Mouse (Mus musculus): ENCODE results near the gene Mog. TPM values are rescaled to one million over a fixed set of nuclear protein-coding genes. Genes with fewer than 3 reads are reported as not detected.
"Not testable (repeated sequence)": the region's sequence is repeated elsewhere in the genome, so short reads cannot be mapped to it uniquely, and the experiment has no call there.

The Mog gene
- polyA plus RNA-seq, 1 experiment from 2014 or later, result not detected

DNA sequence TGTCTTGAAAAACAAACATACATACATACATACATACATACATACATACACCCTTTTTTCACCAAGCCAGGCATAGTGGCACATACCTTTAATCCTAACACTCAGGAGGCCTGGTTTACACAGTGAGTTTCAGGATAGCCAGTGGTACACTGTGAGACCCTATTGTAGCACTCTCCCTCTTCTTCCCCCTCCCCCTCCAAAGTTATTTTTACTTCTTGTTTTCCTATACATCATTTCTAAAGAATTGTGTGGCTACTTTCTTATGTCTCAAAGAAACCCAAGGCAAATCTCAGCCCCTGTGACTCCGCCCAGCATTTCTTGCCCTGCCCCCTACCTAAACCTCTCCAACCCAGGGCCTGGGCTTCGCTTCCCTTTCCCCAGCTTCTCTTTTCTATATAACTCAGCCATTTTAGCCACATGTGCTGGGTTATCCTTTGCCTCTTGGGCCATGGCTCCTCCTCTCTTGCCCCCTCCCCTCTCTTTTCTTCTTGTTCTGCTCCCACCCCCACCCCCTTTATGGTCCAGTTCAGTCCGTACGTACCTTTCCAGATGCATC lies 29.4 kb downstream of the Mog start:
- no peaks in the 10 kb centered on the region for H3K9me3 ChIP-seq (replicated peaks)
- WGBS, result 87% methylated on average over 4 of the region's 4 CpGs
- H3K36me3 ChIP-seq, result no peaks in the 10 kb centered on the region
- no peak overlapping the region for H3K27ac ChIP-seq (ENCODE audit: poor library complexity, severe bottlenecking)
- H3K9ac ChIP-seq, result no peak overlapping the region
- no peak overlapping the region for H3K4me3 ChIP-seq
- ATAC-seq (ENCODE audit: insufficient number of reproducible peaks, low FRiP score), result no peak
- no peak overlapping the region for H3K4me2 ChIP-seq
- H3K27me3 ChIP-seq (replicated peaks), result peaks cover 10% of the 10 kb centered on the region
- H3K4me1 ChIP-seq (replicated peaks), result no peaks in the 10 kb centered on the region

DNA sequence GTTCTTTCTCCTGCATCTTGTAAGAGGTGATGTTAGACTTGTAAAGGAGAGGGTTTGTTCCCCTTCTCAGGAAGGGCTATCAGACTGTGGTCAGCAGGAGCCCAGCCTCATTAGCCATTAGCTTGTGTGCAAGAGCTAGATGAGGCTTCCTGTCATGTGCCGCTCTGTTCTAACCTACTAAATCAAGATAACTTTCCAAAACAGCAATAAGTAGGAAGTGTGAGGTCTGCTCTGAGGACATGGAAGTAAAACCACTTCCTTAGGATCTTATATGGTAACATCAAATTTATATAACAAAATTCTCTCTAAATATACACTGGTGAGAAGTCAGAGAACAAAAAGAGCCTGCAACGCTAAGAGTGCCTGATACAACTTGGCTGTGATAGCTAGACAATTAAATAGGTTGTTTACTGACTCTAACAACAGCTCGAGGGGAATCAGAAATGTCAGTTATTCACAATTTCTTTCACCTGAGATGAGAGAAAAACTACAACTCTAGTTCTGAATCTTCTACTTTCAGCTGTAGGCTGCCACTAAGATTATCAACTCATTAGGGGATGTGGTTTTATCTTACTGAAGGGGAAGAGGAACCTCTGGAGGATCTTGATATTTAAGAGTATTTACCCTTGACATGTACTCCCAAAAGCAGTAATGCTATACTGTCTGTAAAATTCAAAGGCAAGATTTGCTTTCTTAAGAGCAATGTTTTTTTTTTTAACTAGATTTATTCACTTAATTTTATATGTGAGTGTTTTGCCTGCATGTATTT lies 30.7 kb downstream of the Mog start:
- Histone ChIP-seq H3K27me3 (replicated peaks) (peaks cover 23% of the 10 kb centered on the region), H3K27ac (ENCODE audit: poor library complexity, severe bottlenecking) (no peak overlapping the region), H3K9me3 (replicated peaks) (no peaks in the 10 kb centered on the region), H3K4me2 (no peak overlapping the region), H3K36me3 (no peaks in the 10 kb centered on the region), H3K9ac (no peak overlapping the region), H3K4me3 (no peak overlapping the region), H3K4me1 (replicated peaks) (peaks cover 4% of the 10 kb centered on the region; the same call in 1 of the 2 replicates)
- whole genome bisulfite sequencing, result 58% methylated on average over 3 of the region's 3 CpGs
- no peak for ATAC-seq (ENCODE audit: insufficient number of reproducible peaks, low FRiP score)

DNA sequence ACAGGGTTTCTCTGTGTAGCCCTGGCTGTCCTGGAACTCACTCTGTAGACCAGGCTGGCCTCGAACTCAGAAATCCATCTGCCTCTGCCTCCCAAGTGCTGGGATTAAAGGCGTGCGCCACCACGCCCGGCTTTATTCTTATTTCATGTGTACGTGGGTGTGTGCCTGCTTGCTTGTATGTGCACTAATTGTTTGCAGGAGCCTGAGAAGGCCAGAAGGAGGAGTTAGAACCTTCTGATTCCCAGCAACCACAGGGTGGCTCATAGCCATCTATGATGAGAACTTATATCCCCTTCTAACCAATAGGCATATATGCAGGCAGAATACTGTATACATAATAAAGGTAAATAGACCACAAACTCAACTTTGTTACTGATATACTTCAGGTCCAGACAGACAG lies 32.6 kb downstream of the Mog start:
- ATAC-seq (ENCODE audit: insufficient number of reproducible peaks, low FRiP score); H3K4me3 ChIP-seq; H3K27ac ChIP-seq (ENCODE audit: poor library complexity, severe bottlenecking); H3K36me3 ChIP-seq; H3K4me1 ChIP-seq (replicated peaks); H3K4me2 ChIP-seq; H3K9me3 ChIP-seq (replicated peaks); H3K9ac ChIP-seq: not testable (repeated sequence)
- H3K27me3 ChIP-seq (replicated peaks), result peaks cover 32% of the 10 kb centered on the region
- WGBS, result 90% methylated on average over 6 of the region's 6 CpGs

DNA sequence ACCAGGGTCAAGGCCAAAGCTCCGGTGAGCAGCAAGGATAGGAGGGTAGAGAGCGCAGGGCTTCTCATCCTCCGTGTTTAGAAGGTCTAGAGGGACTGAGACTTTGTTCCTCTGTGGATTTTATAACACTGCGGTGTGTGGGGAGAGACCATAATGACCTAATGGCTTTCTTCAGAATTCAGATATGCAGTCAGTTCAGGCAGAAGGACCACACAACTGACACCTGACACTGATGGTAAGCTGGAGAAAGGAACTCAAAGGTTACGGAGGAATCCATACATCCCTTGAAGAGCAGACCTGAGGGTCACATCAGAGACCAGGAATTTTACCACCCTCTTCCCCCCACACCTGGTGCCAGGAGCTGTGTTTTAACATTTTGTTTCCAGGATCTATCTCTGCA lies 33.8 kb downstream of the Mog start, which contains the start of gene H2-M5:
Gene H2-M5 (minus strand): TSS at position 101 of the 400 bp plus-strand sequence.
- no peak for ATAC-seq (ENCODE audit: insufficient number of reproducible peaks, low FRiP score)
- Histone ChIP-seq H3K36me3 (no peaks in the 10 kb centered on the region), H3K4me2 (peak within 1 kb of the TSS; percentile 64), H3K4me3 (peak within 1 kb of the TSS; percentile 33), H3K4me1 (replicated peaks) (peaks cover 4% of the 10 kb centered on the region; the same call in 1 of the 2 replicates), H3K27ac (ENCODE audit: poor library complexity, severe bottlenecking) (no peak within 1 kb of the TSS), H3K9ac (no peak within 1 kb of the TSS), H3K27me3 (replicated peaks) (peaks cover 32% of the 10 kb centered on the region), H3K9me3 (replicated peaks) (no peaks in the 10 kb centered on the region)
- 23% methylated on average over 5 of the region's 5 CpGs for WGBS

DNA sequence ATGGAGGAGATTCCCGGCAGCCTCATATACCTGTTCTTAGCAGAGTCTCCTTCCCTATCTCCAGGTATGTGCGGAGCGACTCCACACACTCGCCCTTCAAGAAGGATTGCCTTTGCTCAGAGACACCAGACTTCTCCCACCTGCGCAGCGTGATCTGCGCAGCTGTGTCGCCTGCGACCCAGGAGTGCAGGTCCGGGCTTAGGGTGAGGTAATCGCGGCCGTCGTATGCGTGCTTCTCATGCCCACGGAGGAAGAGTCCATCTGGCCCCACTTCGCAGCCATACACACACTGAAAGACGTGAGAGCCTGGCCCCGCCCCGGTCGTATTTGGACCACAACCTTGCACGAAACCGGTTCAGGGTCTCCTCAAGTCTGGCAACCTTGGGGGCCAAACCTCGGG lies 34.7 kb downstream of the Mog start:
- 6% methylated on average over 24 of the region's 24 CpGs for WGBS
- Histone ChIP-seq H3K4me1 (replicated peaks) (peaks cover 4% of the 10 kb centered on the region; the same call in 1 of the 2 replicates), H3K27me3 (replicated peaks) (peaks cover 32% of the 10 kb centered on the region), H3K9me3 (replicated peaks) (no peaks in the 10 kb centered on the region), H3K4me2 (peak overlapping the region; percentile 64), H3K36me3 (no peaks in the 10 kb centered on the region), H3K4me3 (peak overlapping the region; percentile 33), H3K9ac (no peak overlapping the region), H3K27ac (ENCODE audit: poor library complexity, severe bottlenecking) (no peak overlapping the region)
- no peak for ATAC-seq (ENCODE audit: insufficient number of reproducible peaks, low FRiP score)

DNA sequence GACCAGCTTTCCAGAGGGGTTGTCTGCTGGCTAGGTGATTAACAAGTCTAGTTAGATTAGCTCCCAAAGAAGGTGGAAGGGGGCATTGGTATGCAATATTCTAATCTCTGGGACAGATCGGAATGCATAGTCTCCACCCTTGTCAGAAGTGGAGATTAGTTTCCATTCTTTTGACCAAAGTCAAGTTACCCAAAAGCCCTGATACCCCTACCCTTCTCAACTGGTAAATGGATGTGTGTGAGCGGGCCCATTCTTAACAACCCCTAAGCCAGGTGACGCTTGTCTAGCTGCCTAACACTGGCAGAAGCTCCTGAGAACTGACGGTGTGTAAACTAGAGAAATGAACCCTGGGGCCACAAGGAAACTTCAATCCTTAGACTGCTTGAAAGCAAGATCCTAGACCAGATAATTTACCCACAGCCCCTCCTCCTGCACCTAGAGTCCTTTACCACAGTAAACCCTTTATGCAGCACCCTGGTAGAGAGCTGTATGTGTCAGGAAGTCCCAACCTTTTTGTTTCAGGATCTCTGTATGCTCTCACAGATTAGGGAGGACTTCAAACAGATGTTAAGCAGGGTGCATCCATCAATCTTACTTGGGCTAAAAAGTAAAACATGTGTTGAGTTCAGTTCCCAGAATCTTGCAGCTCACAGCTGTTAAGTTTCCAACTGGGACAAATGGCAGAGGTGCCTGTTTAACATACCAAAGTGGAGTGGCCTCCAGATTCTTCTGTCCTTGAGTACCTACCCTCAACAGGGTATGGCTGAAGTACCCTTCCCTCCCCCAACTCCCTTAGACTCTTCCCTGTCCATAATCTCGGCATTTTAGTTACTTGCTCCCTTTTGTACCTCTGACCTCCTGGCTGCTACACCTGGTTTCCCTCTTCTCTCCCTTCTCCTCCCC lies 40.7 kb downstream of the Mog start:
- H3K4me3 ChIP-seq, result no peak overlapping the region
- WGBS, result 29% methylated on average over 5 of the region's 5 CpGs
- H3K27ac ChIP-seq (ENCODE audit: poor library complexity, severe bottlenecking), result no peak overlapping the region
- H3K27me3 ChIP-seq (replicated peaks), result peaks cover 19% of the 10 kb centered on the region
- H3K4me1 ChIP-seq (replicated peaks), result peaks cover 18% of the 10 kb centered on the region; the same call in 1 of the 2 replicates
- no peak overlapping the region for H3K4me2 ChIP-seq
- H3K9me3 ChIP-seq (replicated peaks), result no peaks in the 10 kb centered on the region
- ATAC-seq (ENCODE audit: insufficient number of reproducible peaks, low FRiP score), result no peak
- H3K36me3 ChIP-seq, result no peaks in the 10 kb centered on the region
- H3K9ac ChIP-seq, result no peak overlapping the region

DNA sequence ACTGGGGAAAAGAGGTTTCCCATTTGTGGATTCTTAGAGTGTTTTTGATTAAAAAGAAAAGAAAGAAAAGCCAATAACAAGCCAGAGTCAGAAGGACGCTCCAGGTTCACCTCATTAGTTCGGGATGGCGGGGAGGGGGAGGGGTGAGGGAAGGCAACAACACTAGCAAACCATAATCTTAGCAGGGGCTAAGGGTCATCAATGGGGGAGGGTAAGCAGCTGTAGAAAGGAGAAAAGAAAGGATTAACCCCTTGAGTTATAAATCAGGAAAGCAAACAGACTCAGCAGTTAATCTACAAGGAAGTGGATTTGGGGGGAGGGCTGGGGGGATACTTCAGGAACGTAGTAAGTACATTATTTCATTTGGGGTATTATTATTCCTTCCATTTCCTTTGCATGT lies 41.4 kb downstream of the Mog start:
- no peak for ATAC-seq (ENCODE audit: insufficient number of reproducible peaks, low FRiP score)
- H3K9ac ChIP-seq, result no peak overlapping the region
- peak overlapping the region; percentile 39 for H3K4me3 ChIP-seq
- no peaks in the 10 kb centered on the region for H3K9me3 ChIP-seq (replicated peaks)
- H3K36me3 ChIP-seq, result no peaks in the 10 kb centered on the region
- peaks cover 14% of the 10 kb centered on the region; the same call in 1 of the 2 replicates for H3K27me3 ChIP-seq (replicated peaks)
- peaks cover 18% of the 10 kb centered on the region; the same call in 1 of the 2 replicates for H3K4me1 ChIP-seq (replicated peaks)
- no peak overlapping the region for H3K27ac ChIP-seq (ENCODE audit: poor library complexity, severe bottlenecking)
- 5% methylated on average over 4 of the region's 4 CpGs for WGBS
- peak overlapping the region; percentile 66 for H3K4me2 ChIP-seq

DNA sequence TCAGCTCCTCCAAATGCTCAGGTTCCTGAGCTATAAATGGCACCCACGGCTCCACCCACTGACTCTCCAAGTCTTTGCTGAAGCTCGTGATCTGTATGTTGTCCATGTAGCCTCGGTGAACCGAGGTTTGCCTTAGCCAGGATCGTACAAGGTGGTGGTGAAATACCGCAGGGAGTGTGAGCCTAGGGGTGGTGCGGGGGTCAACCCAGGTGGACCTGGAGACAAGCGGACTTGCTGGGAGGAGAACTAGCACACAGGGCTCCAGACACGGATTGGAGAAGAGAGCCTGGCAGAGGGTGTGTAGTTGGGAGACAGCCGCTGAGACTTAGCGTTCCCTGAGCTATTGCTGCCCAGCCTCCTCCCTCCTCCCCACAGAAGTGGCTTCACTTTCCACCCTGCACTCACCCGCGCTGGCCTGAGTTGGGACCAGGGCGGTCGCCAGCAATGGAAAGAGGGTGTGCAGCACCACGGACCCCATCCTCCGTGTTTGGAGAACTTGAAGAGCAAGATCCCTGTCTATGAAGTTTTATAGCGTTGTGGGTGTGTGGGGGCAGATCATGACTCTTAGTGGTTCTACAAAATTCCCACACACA lies 41.9 kb downstream of the Mog start, which contains the start of gene 2410137M14Rik:
Gene 2410137M14Rik (minus strand): TSS at position 17 of the 593 bp plus-strand sequence.
- Histone ChIP-seq H3K4me2 (peak within 1 kb of the TSS; percentile 66), H3K9me3 (replicated peaks) (no peaks in the 10 kb centered on the region), H3K4me3 (peak within 1 kb of the TSS; percentile 39), H3K27ac (ENCODE audit: poor library complexity, severe bottlenecking) (no peak within 1 kb of the TSS), H3K4me1 (replicated peaks) (peaks cover 18% of the 10 kb centered on the region; the same call in 1 of the 2 replicates), H3K27me3 (replicated peaks) (peaks cover 10% of the 10 kb centered on the region; the same call in 1 of the 2 replicates), H3K9ac (peak within 1 kb of the TSS; percentile 58; the same call in 1 of the 2 replicates), H3K36me3 (no peaks in the 10 kb centered on the region)
- peak; percentile 39; the same call in 1 of the 2 replicates for ATAC-seq (ENCODE audit: insufficient number of reproducible peaks, low FRiP score)
- 4% methylated on average over 18 of the region's 18 CpGs for WGBS

DNA sequence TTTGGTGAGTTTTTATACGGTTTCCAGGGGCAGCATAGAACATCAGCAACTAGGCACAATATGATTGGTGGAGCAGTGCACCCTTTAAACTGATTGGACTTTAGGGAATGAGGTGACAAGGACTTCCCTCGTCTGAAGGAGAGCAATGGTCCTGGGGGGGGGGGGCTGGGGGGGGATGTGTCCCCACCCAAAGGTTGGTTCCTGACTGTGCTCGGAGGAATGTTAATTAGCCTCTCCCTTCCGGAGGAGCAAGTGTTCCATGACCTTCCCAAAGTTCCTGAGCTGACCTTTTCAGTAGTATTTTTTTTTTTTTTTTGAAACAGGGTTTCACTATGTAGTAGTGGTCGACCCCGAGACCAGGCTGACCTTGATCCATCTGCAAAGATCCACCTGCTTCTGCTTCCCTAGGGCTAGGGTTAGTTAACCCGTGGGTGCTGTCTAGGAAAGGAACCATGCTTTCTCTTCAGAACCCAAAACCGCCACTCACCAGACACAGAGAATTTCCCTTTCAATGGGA lies 49.9 kb downstream of the Mog start:
- H3K27me3 ChIP-seq (replicated peaks), result 0 out of 2 replicates have a peak, but pooled peaks cover under 1% of the 10 kb centered on the region
- WGBS, result 68% methylated on average over 8 of the region's 8 CpGs
- no peaks in the 10 kb centered on the region for H3K36me3 ChIP-seq
- no peak for ATAC-seq (ENCODE audit: insufficient number of reproducible peaks, low FRiP score)
- H3K4me2 ChIP-seq, result no peak overlapping the region
- no peak overlapping the region for H3K9ac ChIP-seq
- H3K4me3 ChIP-seq, result no peak overlapping the region
- no peaks in the 10 kb centered on the region for H3K9me3 ChIP-seq (replicated peaks)
- no peaks in the 10 kb centered on the region for H3K4me1 ChIP-seq (replicated peaks)
- no peak overlapping the region for H3K27ac ChIP-seq (ENCODE audit: poor library complexity, severe bottlenecking)

DNA sequence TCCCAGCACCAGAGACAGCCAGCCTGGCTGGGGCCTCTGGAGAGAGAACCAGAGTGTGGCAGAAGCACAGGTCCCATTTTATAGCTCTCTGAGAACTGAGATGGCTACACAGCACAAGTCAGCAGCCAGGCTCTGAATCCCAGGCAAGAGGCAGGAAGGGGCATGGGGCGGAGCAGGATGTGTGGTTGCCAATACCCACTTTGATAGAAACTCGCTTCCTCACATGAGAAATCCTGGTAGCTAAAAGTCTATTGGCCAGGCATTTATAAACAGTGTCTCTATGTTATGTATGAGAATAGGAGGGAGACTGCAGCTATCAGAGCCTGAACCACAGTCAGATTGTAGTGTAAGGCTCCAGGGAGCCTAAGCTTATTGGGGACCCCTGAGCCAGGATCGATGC lies 50.4 kb downstream of the Mog start:
- 70% methylated on average over 3 of the region's 3 CpGs for WGBS
- no peaks in the 10 kb centered on the region for H3K4me1 ChIP-seq (replicated peaks)
- no peak overlapping the region for H3K4me3 ChIP-seq
- H3K4me2 ChIP-seq, result no peak overlapping the region
- no peaks in the 10 kb centered on the region for H3K9me3 ChIP-seq (replicated peaks)
- ATAC-seq (ENCODE audit: insufficient number of reproducible peaks, low FRiP score), result no peak
- no peak overlapping the region for H3K9ac ChIP-seq
- no peaks in the 10 kb centered on the region for H3K36me3 ChIP-seq
- H3K27ac ChIP-seq (ENCODE audit: poor library complexity, severe bottlenecking), result no peak overlapping the region
- H3K27me3 ChIP-seq (replicated peaks), result no peaks in the 10 kb centered on the region

Measured in heart, embryonic 12.5 days (tissue).